Mouse (Mus musculus) cortical plate, adult 2 months (tissue): ENCODE measurements at regions not wholly inside any gene's neighbourhood (a gene's known extent, or its start where the extent isn't known, plus 50 kb on each side); places are given as distances from the start of the nearest gene placed in this dataset.

Experiments
- CTCF ChIP-seq: fragments of 200-500 bp; IDR thresholded peaks from 2 replicates; pipeline ENCODE4 v1.5.1; 2011; ENCODE audit warnings: mild to moderate bottlenecking, control low read depth, low read length; ENCODE audit not compliant: insufficient read depth; ENCODE audit errors: extremely low read depth
- POLR2A ChIP-seq: fragments of 200-500 bp; IDR thresholded peaks from 2 replicates; pipeline ENCODE4 v1.6.1; 2011; ENCODE audit warnings: mild to moderate bottlenecking, low read length, control low read depth; ENCODE audit not compliant: insufficient read depth; ENCODE audit errors: extremely low read depth

DNA sequence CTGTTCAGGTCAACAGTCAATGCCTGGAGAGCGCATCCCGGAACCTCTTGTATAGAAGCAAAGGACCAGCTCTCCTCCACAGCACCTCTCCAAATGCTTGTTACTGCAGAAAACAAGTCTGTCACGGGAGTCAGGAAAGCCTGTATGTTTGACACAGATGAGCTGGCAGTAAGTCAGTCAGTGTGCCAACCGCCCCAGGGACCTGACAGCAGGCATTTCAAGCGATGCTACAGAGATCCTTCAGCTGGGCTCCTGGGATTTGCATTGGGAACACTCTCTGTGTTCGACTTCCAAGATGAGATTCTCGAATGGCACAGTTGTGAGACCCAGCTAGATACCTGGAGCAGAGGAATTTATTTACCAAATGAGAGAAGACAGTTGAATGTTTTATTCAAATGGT, 111.7 kb upstream of the Phyhipl start:
- TF ChIP-seq CTCF (no peak), POLR2A (no peak)
